Mouse (Mus musculus): ENCODE results near the gene Ctu2. TPM values are rescaled to one million over a fixed set of nuclear protein-coding genes. Genes with fewer than 3 reads are reported as not detected.

Gene Ctu2
- total and polyA plus RNA-seq, 2 experiments from 2014 or later = 52.6 to 99.5 TPM

GRCm38 (mm10) chr8:122483877-122484276 lies 7.9 kb downstream of the Ctu2 start:
- no peak overlapping the region for H3K4me2 ChIP-seq (ENCODE audit: low read depth, low read length, poor library complexity, severe bottlenecking)
- H3K4me3 ChIP-seq (ENCODE audit: low read depth, low read length) = no peak overlapping the region
- peak; percentile 28 for TF ChIP-seq CTCF (IDR thresholded peaks at IDR 0.05)
- H3K4me1 ChIP-seq (ENCODE audit: insufficient read depth, low read length) = no peaks in the 10 kb centered on the region
- no peaks in the 10 kb centered on the region for H3K9me3 ChIP-seq (ENCODE audit: low read length)
- no peak overlapping the region for H3K27ac ChIP-seq (ENCODE audit: low read depth, low read length)
- no peak overlapping the region for H3K9ac ChIP-seq (replicated peaks; ENCODE audit: low read length, poor library complexity, severe bottlenecking)
- ATAC-seq (ENCODE audit: low FRiP score) = no peak
- DNase-seq (ENCODE audit: low spot score) = no peak
- H3K36me3 ChIP-seq (ENCODE audit: insufficient read depth, low read length) = peaks cover 50% of the 10 kb centered on the region
- 98% methylated on average over 7 of the region's 7 CpGs for WGBS
- H3K27me3 ChIP-seq (ENCODE audit: insufficient read depth, low read length) = no peaks in the 10 kb centered on the region

- ATAC-seq (ENCODE audit: low FRiP score) = no peak
- Histone ChIP-seq H3K27ac (ENCODE audit: low read depth, low read length) (no peak overlapping the region), H3K9me3 (ENCODE audit: low read length) (no peaks in the 10 kb centered on the region), H3K27me3 (ENCODE audit: insufficient read depth, low read length) (no peaks in the 10 kb centered on the region), H3K9ac (replicated peaks; ENCODE audit: low read length, poor library complexity, severe bottlenecking) (no peak overlapping the region), H3K4me1 (ENCODE audit: insufficient read depth, low read length) (no peaks in the 10 kb centered on the region), H3K4me3 (ENCODE audit: low read depth, low read length) (no peak overlapping the region), H3K4me2 (ENCODE audit: low read depth, low read length, poor library complexity, severe bottlenecking) (no peak overlapping the region), H3K36me3 (ENCODE audit: insufficient read depth, low read length) (peaks cover 41% of the 10 kb centered on the region)
- 89% methylated on average over 12 of the region's 12 CpGs for WGBS
- DNase-seq (ENCODE audit: low spot score) = no peak
- no peak for TF ChIP-seq CTCF (IDR thresholded peaks at IDR 0.05)
Observed at GRCm38 (mm10) chr8:122484831-122485230, 8.9 kb downstream of the Ctu2 start.

- 91% methylated on average over 9 of the region's 9 CpGs for WGBS
- H3K9me3 ChIP-seq (ENCODE audit: low read length) = no peaks in the 10 kb centered on the region
- no peaks in the 10 kb centered on the region for H3K4me1 ChIP-seq (ENCODE audit: insufficient read depth, low read length)
- no peak overlapping the region for H3K27ac ChIP-seq (ENCODE audit: low read depth, low read length)
- ATAC-seq (ENCODE audit: low FRiP score) (no peak), DNase-seq (ENCODE audit: low spot score) (peak; percentile 55)
- H3K36me3 ChIP-seq (ENCODE audit: insufficient read depth, low read length) = peaks cover 11% of the 10 kb centered on the region
- no peak overlapping the region for H3K4me2 ChIP-seq (ENCODE audit: low read depth, low read length, poor library complexity, severe bottlenecking)
- no peak overlapping the region for H3K4me3 ChIP-seq (ENCODE audit: low read depth, low read length)
- TF ChIP-seq CTCF (IDR thresholded peaks at IDR 0.05) = no peak
- no peak overlapping the region for H3K9ac ChIP-seq (replicated peaks; ENCODE audit: low read length, poor library complexity, severe bottlenecking)
- H3K27me3 ChIP-seq (ENCODE audit: insufficient read depth, low read length) = no peaks in the 10 kb centered on the region
Observed at GRCm38 (mm10) chr8:122488387-122488786, 12.4 kb downstream of the Ctu2 start.

- no peak for ATAC-seq (ENCODE audit: low FRiP score)
- Histone ChIP-seq H3K9me3 (ENCODE audit: low read length) (no peaks in the 10 kb centered on the region), H3K27ac (ENCODE audit: low read depth, low read length) (no peak overlapping the region), H3K4me1 (ENCODE audit: insufficient read depth, low read length) (no peaks in the 10 kb centered on the region), H3K4me2 (ENCODE audit: low read depth, low read length, poor library complexity, severe bottlenecking) (no peak overlapping the region), H3K9ac (replicated peaks; ENCODE audit: low read length, poor library complexity, severe bottlenecking) (no peak overlapping the region), H3K36me3 (ENCODE audit: insufficient read depth, low read length) (no peaks in the 10 kb centered on the region), H3K4me3 (ENCODE audit: low read depth, low read length) (no peak overlapping the region), H3K27me3 (ENCODE audit: insufficient read depth, low read length) (no peaks in the 10 kb centered on the region)
- 86% methylated on average over 12 of the region's 12 CpGs for WGBS
- TF ChIP-seq CTCF (IDR thresholded peaks at IDR 0.05) = no peak
- no peak for DNase-seq (ENCODE audit: low spot score)
Observed at GRCm38 (mm10) chr8:122497016-122497734, 21.2 kb downstream of the Ctu2 start.

- Histone ChIP-seq H3K27me3 (ENCODE audit: insufficient read depth, low read length) (no peaks in the 10 kb centered on the region), H3K36me3 (ENCODE audit: insufficient read depth, low read length) (no peaks in the 10 kb centered on the region), H3K9me3 (ENCODE audit: low read length) (no peaks in the 10 kb centered on the region), H3K9ac (replicated peaks; ENCODE audit: low read length, poor library complexity, severe bottlenecking) (no peak overlapping the region), H3K4me1 (ENCODE audit: insufficient read depth, low read length) (no peaks in the 10 kb centered on the region), H3K27ac (ENCODE audit: low read depth, low read length) (no peak overlapping the region), H3K4me2 (ENCODE audit: low read depth, low read length, poor library complexity, severe bottlenecking) (no peak overlapping the region), H3K4me3 (ENCODE audit: low read depth, low read length) (no peak overlapping the region)
- peak; percentile 34; the same call in 1 of the 2 replicates for TF ChIP-seq CTCF (IDR thresholded peaks at IDR 0.05)
- no peak for ATAC-seq (ENCODE audit: low FRiP score)
- WGBS = 70% methylated on average over 17 of the region's 17 CpGs
- no peak for DNase-seq (ENCODE audit: low spot score)
Observed at GRCm38 (mm10) chr8:122497912-122498311, 22.0 kb downstream of the Ctu2 start.

- Histone ChIP-seq H3K9me3 (ENCODE audit: low read length) (no peaks in the 10 kb centered on the region), H3K4me3 (ENCODE audit: low read depth, low read length) (no peak overlapping the region), H3K27me3 (ENCODE audit: insufficient read depth, low read length) (no peaks in the 10 kb centered on the region), H3K36me3 (ENCODE audit: insufficient read depth, low read length) (no peaks in the 10 kb centered on the region), H3K4me2 (ENCODE audit: low read depth, low read length, poor library complexity, severe bottlenecking) (no peak overlapping the region), H3K9ac (replicated peaks; ENCODE audit: low read length, poor library complexity, severe bottlenecking) (no peak overlapping the region), H3K4me1 (ENCODE audit: insufficient read depth, low read length) (no peaks in the 10 kb centered on the region), H3K27ac (ENCODE audit: low read depth, low read length) (no peak overlapping the region)
- 35% methylated on average over 10 of the region's 10 CpGs for WGBS
- no peak for ATAC-seq (ENCODE audit: low FRiP score)
- peak; percentile 91 for TF ChIP-seq CTCF (IDR thresholded peaks at IDR 0.05)
- DNase-seq (ENCODE audit: low spot score) = peak; percentile 86
Observed at GRCm38 (mm10) chr8:122500856-122501255, 24.9 kb downstream of the Ctu2 start.
